Mouse (Mus musculus) lung, postnatal 36 days (tissue): Measurements from ENCODE around the gene Dhh.

ENCODE experiments used
- DNase-seq: peaks from one replicate; pipeline ENCODE4 v3.0.0; 2022; ENCODE audit warnings: mixed read lengths

The Dhh gene

DNA sequence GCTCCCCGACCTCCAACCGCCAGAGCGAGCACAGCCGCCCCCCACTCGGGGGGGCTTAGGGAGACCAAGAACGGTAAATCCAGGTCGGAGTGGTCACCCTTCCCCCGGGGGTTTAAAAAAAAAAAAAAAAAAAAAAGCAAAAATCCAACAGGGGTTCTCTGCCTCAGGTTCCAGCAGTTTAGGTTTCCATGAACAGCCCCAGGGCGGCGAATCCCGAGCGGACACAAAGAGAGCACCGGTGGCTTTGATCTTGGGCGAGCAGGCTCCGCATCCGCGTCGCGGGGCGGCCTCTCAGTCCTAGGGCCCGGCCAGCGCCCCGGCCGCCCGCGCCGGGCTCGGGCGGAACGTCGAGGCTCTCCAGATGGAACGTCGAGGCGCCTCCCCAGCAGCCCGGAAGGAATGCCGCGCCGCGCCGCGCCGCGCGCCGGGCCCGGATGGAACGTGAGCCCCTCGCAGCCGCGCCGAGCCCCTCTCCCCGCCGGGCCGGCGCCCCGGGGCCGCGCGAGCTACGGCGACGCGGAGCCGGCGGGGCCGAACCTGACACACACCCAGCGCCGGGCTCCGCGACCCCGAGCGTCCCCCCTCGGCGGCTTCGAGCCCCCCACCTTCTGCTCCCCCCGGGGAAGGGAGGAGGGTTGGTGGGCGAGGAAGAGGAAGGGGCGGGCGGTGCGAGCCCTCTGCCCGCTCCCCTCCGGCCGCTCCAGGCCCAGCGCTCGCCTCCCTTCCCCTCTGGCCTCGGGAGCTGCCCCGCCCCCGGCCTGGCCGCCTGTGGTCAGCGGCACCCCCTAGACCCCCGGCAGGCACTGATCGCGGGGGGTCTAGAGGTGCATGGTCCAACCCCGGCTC, 27.0 kb downstream of the Dhh start, which contains the start of gene Kmt2d:
Kmt2d (minus strand) TSS at position 135 of the 846 bp plus-strand sequence.
- DNase-seq, result peak; percentile 28

DNA sequence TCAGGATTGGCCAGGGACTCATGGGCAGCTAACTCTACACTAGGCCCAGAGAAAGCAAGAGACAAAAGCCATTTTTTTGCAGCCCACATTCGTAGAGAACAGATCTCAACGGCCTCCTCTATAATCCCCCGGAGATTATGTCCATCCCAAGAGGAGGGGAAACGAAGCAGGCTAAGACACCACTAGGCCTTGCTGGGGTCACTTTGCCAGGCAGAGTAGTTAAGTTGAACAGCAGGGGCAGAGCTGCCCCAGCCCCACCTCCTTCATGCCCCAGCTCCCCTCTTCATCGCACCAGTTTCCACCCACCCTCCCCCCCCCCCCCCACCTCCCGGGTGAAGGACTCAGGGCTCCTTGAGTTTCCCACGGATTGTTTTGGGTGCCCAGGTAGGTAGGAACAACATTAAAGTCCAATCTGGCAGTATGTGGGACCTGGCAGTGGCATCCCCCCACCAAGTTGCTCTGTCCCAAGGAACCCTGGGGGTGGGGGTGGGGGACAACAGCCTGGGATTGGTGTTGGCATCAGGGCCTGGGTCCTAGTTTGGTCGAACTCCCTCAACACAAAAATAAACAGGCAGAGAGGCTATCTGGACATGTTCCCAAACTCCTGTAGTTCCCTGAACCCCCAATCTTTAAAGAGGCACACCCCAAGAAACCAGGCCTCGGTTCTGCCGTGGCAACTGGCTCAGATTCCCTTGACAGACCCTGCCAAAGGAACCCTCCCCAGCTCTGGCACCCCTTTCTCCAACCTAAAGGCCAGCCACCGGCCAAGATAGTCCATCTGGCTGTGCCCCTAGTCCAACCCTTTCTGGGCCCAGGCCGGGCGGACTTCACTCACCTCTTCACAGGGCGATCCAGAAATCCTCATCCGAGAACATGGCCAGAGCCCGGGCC, 27.9 kb downstream of the Dhh start:
- DNase-seq, result peak; percentile 31

DNA sequence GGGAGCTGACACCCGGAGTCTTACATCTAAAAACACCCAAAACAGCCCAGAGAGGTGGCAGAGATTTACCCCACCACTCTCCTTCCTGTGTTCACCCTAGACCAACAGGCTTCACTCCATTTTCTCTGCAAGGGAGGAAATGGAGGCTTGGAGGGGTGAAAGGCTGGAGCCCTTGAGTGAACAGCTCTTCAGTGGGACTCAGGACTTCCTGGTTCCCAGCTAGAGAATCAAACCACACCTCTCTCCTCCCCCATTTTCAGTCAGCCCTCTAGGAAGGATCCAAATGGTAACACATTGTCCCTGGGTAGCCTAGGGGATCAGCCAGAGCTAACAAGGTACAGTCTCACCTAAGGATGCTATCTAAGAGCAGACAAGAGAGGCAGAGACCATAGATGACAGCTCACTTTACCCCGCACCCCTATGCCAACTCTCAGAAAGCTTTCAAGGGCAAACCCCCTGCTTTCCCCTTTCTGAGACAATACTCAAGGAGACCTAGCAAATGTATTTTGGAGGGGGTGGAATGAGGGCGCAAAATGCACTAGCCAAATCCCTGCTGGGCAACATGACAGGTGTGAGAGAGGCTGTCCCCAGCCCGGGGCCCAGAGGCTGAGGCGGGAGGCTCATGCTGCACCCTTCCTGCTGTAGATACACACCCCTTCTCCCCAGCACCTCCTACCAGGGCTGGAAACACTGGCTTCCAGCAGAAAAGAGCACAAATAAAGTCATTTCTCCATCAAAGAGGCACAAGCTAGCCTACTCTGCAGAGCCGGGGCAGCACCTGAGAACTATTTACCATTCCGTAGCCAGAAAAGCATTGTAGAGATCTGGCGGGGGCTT, 28.8 kb downstream of the Dhh start:
- DNase-seq, result peak; percentile 74

DNA sequence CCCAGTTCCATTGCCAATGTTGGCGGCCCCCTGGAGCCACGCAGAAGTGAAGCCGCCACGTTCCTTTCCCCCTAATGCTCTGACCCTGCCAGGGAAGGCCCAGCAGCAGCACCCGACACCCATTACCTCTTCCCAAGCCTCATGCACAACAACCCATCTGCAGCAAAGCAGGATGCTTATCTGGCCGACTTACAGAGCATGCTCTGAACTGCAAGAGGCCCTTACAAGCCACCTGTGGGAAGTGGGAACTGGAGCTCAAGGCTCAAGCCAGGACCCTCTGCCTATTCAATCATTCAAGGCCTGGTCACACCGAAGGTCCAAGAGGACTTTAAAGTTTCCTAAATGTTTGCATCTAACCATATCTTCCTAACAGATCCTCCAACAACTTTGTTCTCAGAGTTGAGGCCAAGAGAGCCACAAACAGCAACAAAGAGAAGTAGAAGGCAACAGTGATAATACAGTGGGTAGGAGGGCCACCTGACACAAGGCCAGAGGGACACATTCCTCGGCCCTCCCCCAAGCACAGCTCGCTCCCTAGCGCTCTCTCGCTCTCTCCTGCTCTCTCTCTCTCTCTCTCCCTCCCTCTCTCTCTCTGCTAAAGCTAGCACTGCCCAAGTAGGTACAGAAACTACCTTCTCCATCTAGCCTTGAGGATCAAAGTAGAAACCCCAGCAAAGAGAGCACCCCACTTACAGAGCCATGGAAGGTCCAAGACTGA, 29.8 kb downstream of the Dhh start:
- no peak for DNase-seq

DNA sequence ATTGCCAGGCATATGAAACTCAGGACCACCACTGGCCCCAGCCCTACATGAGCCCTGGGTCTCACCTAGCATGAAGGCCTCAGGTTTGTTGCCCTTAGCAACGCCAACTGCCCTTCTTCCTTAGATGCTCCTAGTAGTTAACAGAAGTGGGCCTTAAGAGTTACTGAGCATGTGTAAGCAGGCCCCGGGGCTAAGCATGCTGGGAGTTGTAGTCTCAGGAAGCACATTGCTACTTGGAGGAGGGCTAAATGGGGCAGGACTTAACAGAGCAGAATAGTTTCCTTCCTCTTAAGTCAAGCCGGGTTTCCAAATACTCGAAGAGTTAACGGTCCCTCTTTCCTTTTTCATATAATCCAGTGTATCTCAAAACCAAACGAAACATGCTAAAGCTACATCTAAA, 31.0 kb downstream of the Dhh start:
- DNase-seq, result peak; percentile 92

DNA sequence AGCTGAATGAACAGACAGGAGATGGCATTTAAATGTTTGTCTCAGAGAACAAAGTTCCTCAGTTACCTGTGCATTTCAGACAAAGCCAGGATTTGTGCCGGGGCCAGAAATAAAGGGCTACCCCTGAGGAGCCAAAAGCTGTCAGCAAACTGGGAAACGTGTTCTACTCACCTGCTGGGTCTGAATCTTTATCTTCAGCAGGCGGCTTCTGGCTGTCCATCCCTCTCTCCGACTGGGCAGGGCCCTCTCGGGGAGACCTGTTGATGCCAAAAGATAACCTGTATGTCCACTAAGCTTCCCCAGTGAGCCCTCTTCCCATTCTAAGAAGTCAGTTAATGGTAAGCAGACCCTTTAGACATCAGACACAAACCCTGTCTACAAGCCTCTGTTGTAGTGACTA, 31.8 kb downstream of the Dhh start:
- DNase-seq, result no peak

DNA sequence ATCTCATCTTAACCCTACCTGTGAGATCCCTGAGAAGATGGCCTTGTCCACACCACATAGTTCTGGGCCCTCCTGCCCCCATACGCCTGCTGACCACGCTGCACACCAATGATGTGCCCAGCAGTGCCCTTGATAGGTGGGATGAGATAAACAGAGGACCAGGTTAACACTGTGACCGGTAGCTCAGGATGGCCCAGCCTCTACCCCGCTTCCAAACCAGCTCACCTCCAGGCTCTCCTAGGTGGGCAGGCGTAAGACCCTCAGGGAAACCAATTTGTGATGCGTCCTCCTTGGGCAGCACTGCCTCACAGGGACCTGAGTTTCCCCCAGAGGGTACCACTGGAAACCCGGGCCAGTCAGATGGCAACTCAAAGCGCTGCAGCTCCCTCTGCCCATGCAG, 32.6 kb downstream of the Dhh start:
- DNase-seq, result no peak

DNA sequence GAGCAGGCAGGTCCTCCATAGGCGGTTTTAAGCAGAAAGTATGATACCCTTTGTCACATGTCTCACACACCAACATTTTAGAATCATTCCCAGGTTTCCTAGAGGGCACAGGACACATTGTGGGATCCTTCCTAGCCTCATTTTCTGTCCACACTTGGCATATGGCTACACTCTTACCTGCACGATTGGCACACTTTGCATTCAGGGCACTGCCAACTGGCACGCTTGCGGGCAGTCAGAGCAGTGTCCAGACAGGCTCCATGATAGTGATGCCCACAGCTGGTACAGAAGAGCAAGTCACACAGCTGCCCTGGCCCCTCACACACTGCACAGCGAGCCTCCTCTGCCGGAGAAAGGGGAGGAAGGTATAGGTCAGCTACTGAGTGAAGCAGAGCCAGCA, 33.4 kb downstream of the Dhh start:
- no peak for DNase-seq

DNA sequence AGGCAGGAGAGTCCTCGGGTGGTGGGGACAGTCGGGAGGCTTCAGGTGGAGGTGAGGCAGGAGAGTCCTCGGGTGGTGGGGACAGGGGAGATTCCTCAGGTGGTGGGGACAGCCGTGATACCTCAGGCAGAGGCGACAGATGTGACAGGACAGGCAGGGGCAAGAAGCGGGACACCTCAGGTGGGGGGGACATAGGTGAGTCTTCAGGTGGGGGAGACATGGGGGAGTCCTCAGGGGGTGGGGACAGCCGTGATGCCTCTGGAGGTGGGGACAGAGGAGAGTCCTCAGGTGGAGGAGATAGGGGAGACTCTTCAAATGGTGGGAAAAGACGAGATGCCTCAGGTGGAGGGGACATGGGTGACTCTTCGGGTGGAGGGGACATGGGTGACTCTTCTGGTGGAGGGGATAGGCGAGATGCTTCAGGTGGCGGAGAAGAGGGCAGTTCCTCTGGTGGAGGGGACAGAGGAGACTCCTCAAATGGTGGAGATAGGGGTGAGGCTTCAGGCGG, 34.8 kb downstream of the Dhh start:
- DNase-seq, result no peak

DNA sequence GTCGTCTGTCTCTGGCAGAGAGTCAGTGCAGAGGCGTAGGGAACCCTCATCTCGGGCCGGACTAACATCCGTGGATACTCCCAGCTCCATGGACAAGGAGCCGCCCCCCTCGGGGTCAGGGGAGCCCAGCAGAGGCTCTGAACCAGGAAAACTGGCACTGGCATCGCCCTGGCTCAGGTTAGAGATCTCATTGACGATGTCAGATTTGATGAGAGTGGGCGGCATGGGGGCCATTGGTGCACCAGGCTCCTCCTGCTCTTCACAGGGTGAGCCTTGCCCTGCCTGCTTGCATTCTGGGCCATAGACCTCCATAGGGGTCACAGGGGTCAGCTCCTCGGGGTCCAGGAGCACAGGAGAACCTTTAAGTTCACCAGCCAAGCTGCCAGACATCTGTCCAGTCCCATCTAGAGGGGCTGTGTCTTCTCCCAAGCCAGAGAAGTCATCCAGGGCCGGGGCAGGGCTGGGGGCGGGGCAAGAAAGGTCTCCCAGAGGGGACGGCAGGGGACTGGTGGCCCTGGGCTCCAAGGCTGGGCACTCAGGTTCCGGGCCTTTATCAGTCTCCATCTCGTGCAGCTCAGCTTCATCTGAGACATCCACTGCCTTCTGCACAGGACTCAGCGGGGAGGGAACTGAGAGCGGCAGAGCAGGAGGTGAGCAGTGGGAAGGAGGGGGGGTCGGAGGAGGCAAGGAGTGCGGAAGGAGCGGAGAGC, 36.5 kb downstream of the Dhh start:
- DNase-seq, result no peak

DNA sequence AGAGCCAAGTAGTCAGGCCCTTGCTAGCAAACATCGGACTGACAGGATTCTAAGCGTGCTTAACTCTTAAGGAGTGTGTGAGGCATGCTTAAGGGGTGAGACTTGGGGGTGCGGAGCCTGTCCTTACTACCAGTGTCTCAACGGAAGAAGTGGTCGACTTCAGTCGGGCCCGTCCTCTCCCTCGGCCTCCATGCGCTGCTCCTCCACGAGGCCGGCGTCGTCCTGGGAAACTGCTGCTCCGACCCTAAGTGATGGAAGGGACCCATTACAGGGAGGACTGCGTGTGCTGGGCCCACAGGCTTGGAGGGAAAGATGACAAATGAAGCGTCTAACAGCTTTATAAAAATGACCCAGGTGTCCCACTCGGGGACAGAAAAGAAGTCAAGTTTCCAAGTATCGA, 37.4 kb downstream of the Dhh start:
- DNase-seq, result no peak

DNA sequence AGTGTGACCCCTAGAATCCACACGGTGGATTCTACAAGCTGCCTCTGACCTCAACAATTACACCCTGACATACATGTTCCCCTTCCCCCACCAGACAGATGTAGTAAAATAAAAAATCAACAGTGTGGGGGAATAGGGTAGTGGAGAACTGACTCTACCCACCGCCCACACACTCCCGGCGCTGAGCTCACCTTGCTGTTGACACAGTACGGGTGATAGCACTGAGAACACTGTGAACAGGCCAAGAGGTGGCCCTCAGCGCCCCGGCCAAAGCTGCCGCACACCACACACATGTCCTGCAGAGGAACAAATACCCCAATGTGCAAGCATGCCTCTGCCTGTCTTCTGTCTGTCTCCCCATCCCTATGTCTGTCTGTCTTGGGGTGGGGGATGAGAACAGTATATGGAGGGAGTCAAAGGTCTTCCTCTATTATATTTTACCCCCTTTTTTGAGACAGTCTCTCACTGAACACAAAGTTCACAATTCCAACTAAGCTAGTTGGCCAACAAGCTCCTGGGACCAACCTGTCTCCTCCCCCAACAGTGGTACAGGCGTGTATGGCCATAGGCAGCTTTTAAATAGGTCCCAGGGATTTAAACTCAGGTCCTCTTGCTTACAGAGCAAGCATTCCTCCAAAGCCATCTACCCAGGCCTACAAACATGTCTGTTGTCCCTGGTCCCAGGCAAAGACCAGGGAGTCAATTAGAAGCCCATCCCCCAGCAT, 38.9 kb downstream of the Dhh start:
- DNase-seq, result no peak

DNA sequence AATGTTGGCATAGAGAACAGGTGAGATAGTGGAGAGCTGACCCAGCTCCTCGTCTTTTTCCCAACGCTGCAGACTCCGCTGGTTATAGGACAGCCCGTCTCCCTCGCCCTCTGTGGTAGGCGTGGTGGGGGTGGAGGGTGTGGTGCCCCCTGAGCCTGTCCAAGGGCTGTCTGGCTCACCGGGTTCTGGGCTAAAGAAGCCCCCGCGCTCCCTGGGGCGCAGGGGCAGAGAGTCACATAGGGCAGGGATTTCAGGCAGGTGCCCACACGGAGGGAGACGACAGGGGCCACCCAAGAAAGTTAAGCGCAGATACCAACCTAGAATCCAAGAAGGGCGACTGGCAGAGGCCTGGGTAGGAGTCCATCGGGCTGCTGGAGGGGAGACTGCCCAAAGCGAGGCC, 44.1 kb downstream of the Dhh start:
- no peak for DNase-seq

DNA sequence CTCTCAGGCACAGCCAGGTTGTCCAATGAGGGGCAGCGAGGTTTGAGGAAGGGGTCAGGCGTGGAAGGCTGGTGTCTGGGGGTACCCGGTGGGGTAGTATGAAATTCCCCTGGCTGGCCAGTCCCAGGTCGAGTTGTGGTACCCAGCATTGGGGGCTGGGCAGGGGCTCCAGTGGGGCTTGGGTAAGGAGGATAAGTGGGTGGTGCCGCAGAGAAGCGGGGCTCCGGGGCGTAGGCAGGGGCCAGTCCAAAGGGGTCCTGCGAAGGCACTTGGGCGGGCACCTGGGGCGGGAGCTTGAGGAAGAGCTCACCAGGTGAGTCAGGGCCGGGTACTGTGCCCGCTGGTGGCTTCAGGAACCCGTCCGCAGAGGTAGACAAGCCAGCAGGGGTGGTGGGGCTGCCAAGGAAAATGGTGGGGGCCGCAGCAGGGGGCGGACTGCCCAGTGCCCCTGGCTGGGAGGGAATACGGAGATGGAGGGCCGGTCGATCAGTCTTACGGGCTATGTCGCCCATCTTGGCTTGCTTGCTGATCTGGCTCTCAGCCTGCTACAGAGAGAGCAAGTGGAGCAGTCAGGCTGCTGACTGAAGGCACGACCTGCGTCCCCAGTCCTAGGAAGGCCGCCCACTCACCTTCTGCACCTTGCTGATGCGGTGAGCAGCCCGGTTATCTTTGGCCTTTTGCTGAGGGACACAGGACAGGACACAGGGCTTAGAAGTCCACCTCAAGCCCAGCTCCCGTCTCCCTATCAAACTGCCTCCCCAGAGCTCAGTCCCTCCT, 45.0 kb downstream of the Dhh start:
- no peak for DNase-seq

DNA sequence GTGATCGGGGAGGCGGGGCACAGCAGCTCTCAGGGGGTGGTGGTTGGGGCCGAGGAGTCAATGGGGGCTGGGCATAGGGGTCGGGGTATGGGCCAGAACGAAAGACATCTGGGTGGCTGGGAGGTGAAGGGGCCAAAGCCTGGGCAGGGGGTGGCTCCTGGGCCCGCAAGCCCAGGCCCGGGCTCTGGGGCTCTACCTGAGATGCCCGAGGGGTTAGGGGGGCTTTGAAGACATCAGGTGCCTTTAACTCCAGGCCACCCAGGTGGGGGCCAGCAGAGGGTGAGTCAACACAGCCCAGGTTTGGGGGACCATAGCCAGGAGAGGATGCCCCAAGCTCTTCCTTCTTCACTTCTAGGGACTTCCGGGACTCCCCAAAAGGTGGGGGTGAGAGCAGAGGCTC, 45.6 kb downstream of the Dhh start:
- DNase-seq, result no peak

DNA sequence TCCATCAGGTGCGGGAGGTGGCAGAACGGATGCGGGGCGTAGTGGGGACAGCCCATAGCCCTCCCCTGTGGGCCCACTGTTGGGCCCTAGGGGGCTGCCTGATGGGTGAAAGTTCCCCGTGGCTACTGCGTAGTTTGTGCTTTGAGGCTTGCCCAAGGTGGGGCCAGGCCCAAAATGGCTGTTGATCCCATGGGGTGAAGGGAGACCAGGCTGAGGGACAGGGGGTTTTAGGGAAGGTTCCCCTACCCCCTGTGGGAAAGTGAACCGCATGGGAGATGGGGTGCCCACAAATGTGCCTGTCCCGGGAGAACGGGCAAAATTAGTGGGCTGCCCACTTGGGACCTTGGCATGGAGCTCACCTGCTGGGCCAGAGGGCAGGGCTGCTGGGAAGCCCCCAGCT, 46.3 kb downstream of the Dhh start:
- no peak for DNase-seq

DNA sequence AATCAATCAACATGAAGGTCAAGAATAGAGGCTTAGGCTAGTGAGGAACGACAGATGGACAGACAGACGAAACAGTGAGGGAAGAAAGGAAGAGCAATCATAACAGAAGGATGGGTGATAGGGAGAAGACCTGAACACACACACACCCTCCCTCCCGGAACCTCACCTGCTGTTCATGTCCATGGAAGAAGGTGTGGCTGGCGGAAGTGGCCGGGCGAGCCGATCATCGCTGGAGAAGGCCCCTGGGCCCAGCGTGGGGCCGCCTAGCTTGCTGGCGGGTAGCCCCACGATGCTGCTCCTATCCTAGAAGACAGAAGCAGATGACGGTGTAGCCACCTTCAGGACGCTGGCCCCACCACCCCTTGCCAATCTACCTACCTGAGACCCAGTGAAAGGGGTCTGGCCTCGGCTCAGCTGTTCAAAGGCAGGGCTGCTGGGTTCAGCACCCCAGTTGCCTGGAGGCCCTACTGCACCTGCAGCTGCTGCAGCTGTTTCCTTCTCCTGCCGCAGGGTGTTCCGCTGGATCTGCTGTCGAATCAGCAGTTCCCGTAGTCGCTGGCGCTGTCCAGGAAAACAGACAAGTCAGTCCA, 47.0 kb downstream of the Dhh start:
- DNase-seq, result no peak

DNA sequence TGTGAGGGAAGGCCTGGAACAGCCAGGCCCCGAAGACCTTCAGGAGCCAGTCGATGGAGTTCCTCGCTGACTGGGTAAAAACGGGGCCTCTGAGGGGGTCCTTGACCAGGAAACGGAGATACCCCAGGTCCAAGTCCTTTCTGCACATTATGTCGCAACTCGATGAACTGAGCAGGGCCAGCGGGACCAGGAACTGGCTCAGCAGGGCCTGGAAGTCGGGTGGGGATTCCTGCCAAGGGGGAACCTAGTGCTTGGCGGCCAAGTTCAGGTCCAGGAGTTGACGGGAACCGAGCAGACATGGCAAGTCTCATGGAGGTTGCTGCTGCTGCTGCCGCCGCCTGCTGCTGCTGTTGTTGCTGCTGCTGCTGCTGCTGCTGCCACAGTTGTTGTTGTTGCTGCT, 47.7 kb downstream of the Dhh start:
- DNase-seq, result no peak

DNA sequence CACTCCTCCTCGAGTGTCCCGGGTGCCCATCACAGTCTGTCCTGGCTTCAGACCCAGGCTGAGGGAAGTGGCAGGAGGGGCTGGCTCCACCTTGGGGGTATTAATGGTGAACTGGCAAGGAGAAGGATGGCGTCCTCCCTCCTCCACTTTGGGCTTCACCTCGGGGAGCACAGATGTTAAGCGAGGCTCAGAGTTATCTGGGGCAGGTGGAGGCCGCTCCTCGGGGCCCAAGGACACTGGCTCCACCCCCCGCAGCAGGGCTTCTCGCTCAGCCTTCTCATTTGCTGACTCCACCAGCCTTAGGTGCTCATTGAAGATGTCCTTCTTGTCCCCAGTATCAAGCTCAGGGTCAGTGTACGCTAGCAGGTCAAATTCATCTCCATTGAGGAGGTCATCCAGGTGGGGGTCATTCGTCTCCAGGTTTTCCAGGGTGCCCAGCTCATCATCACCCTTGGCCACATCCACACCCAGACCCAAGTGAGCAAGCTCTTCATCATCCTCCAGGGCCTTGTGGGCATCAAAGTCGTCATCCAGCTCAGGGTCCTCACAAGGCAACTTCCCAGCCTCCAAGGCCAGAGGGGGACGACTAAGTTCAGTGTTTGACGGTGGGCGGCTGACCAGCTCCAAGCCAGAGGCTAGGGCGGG, 48.3 kb downstream of the Dhh start:
- no peak for DNase-seq
